Comparison of ENCODE assay signal across 9 mouse cellular contexts in genomic region chr1:133226928-133227327, GRCm38 (mm10).
A peak's percentile ranks its signal among the peaks of the same experiment; 100 is the strongest.
DNase-seq lines count a peak whose midpoint lies in the region; ATAC-seq and TF ChIP-seq lines count a peak whose summit lies in the region.
"Had no signal": no experiment of that assay in that cellular context is flagged by ENCODE, and none has a peak within 500 bp of the region (broad histone marks: within the 10 kb centered on the region; RNA-seq: fewer than 3 reads in every experiment).

No protein-coding gene starts in this region.

- WGBS in forebrain, embryonic 10.5 days, result 27% methylated on average over 9 of the region's 9 CpGs
- 25% methylated on average over 9 of the region's 9 CpGs for whole genome bisulfite sequencing in forebrain, embryonic 11.5 days
- WGBS in heart, adult 2 months, result 30% methylated on average over 9 of the region's 9 CpGs
- WGBS in kidney, adult 2 months, result 30% methylated on average over 9 of the region's 9 CpGs
- 42% methylated on average over 9 of the region's 9 CpGs for WGBS in liver, postnatal 0 days (ENCODE audit: insufficient replicate concordance)

- no peaks in the 10 kb centered on the region for H3K36me3 ChIP-seq in forebrain, embryonic 10.5 days (replicated peaks)
- H3K36me3 ChIP-seq in forebrain, embryonic 11.5 days (ENCODE audit: control insufficient read depth, insufficient read depth, low read length), result no peaks in the 10 kb centered on the region
- H3K36me3 ChIP-seq in heart, adult 2 months (ENCODE audit: control insufficient read depth, insufficient read depth, low read length), result peaks cover 5% of the 10 kb centered on the region; the same call in 1 of the 2 replicates
- no peaks in the 10 kb centered on the region for H3K36me3 ChIP-seq in kidney, adult 2 months (ENCODE audit: control insufficient read depth, insufficient read depth, low read length)
- H3K36me3 ChIP-seq in liver, postnatal 0 days (replicated peaks; ENCODE audit: insufficient read depth, low read length), result no peaks in the 10 kb centered on the region
- H3K36me3 ChIP-seq: liver, embryonic 13.5 days had no signal

- TF ChIP-seq EP300 in heart, adult 2 months (IDR thresholded peaks at IDR 0.05; ENCODE audit: insufficient read depth, low read depth, low read length), result peak; percentile 98
- TF ChIP-seq EP300 in liver, postnatal 0 days (IDR thresholded peaks at IDR 0.05; ENCODE audit: low read depth), result no peak

- no peaks in the 10 kb centered on the region for H3K79me2 ChIP-seq in heart, adult 2 months (replicated peaks; ENCODE audit: control insufficient read depth, insufficient read depth, low read length)

- DNase-seq in forebrain, embryonic 10.5 days (ENCODE audit: extremely low spot score, low spot score), result no peak
- DNase-seq in forebrain, embryonic 11.5 days (ENCODE audit: low spot score), result no peak
- peak; percentile 70 to 78 for DNase-seq in cerebellum, postnatal 14 days
- DNase-seq in heart, adult 2 months, result peak; percentile 74 to 88
- peak; percentile 80 for DNase-seq in kidney, adult 2 months
- no peak for DNase-seq in liver, postnatal 0 days
- peak; percentile 61 for DNase-seq in ovary, postnatal 36 days (ENCODE audit: low spot score)
- no peak for DNase-seq in thymus, postnatal 25 days
- DNase-seq: liver, embryonic 13.5 days had no signal

- intact Hi-C loops in heart, adult 2 months (cut with DNase I), result loop anchor here (2.0 to 5.0 kb wide), 4 partner anchors 26 to 75 kb away; no protein-coding TSS in a partner anchor

- no peaks in the 10 kb centered on the region for H3K9me3 ChIP-seq in forebrain, embryonic 10.5 days
- no peaks in the 10 kb centered on the region for H3K9me3 ChIP-seq in forebrain, embryonic 11.5 days (ENCODE audit: control insufficient read depth, low read length)
- no peaks in the 10 kb centered on the region for H3K9me3 ChIP-seq in liver, postnatal 0 days (ENCODE audit: low read length)
- H3K9me3 ChIP-seq: liver, embryonic 13.5 days had no signal

- peaks cover 54% of the 10 kb centered on the region for H3K27me3 ChIP-seq in forebrain, embryonic 10.5 days (ENCODE audit: poor library complexity, severe bottlenecking)
- no peaks in the 10 kb centered on the region for H3K27me3 ChIP-seq in forebrain, embryonic 11.5 days (ENCODE audit: control insufficient read depth, insufficient read depth, low read length)
- no peaks in the 10 kb centered on the region for H3K27me3 ChIP-seq in heart, adult 2 months (ENCODE audit: control insufficient read depth, insufficient read depth, low read length)
- no peaks in the 10 kb centered on the region for H3K27me3 ChIP-seq in kidney, adult 2 months (replicated peaks; ENCODE audit: control insufficient read depth, insufficient read depth, low read length)
- H3K27me3 ChIP-seq in liver, postnatal 0 days (ENCODE audit: insufficient read depth, low read length), result peaks cover 2% of the 10 kb centered on the region; the same call in 1 of the 2 replicates

- no peak overlapping the region for H3K4me3 ChIP-seq in forebrain, embryonic 10.5 days
- no peak overlapping the region for H3K4me3 ChIP-seq in forebrain, embryonic 11.5 days (ENCODE audit: low read depth, low read length)
- peak overlapping the region; percentile 2; the same call in 1 of the 2 replicates for H3K4me3 ChIP-seq in heart, adult 2 months
- H3K4me3 ChIP-seq in kidney, adult 2 months (ENCODE audit: insufficient read depth, low read depth, low read length), result no peak overlapping the region
- H3K4me3 ChIP-seq in liver, postnatal 0 days (ENCODE audit: low read depth, low read length), result no peak overlapping the region
- H3K4me3 ChIP-seq: liver, embryonic 13.5 days had no signal

- H3K4me2 ChIP-seq in forebrain, embryonic 11.5 days (ENCODE audit: low read depth, low read length, severe bottlenecking), result no peak overlapping the region
- no peak overlapping the region for H3K4me2 ChIP-seq in liver, postnatal 0 days (ENCODE audit: low read depth, low read length)
- H3K4me2 ChIP-seq: liver, embryonic 13.5 days had no signal

- peak; percentile 7; the same call in 1 of the 2 replicates for TF ChIP-seq POLR2A in heart, adult 2 months (IDR thresholded peaks at IDR 0.05; ENCODE audit: insufficient read depth, low read depth, low read length)
- TF ChIP-seq POLR2A in kidney, adult 2 months (IDR thresholded peaks at IDR 0.05; ENCODE audit: low read depth, low read length), result no peak

- ATAC-seq in forebrain, embryonic 11.5 days (replicated peaks; ENCODE audit: low FRiP score), result no peak
- ATAC-seq in liver, postnatal 0 days, result peak; percentile 33; the same call in 1 of the 2 replicates

- no peak for TF ChIP-seq CTCF in heart, adult 2 months (IDR thresholded peaks at IDR 0.05)
- 0 out of 2 replicates have a peak, but pooled peaks have one; percentile 1 for TF ChIP-seq CTCF in kidney, adult 2 months (conservative IDR thresholded peaks at IDR 0.05; ENCODE audit: insufficient read depth, insufficient read length, low read depth, low read length)
- TF ChIP-seq CTCF in liver, postnatal 0 days (IDR thresholded peaks at IDR 0.05; ENCODE audit: low read depth), result no peak

- H3K9ac ChIP-seq in forebrain, embryonic 11.5 days (ENCODE audit: low read length), result no peak overlapping the region
- peak overlapping the region; percentile 37 for H3K9ac ChIP-seq in heart, adult 2 months (ENCODE audit: low read depth, low read length)
- H3K9ac ChIP-seq in liver, postnatal 0 days (replicated peaks), result no peak overlapping the region
- H3K9ac ChIP-seq: liver, embryonic 13.5 days had no signal

- peaks cover 65% of the 10 kb centered on the region for H3K4me1 ChIP-seq in forebrain, embryonic 10.5 days
- peaks cover 18% of the 10 kb centered on the region; the same call in 1 of the 2 replicates for H3K4me1 ChIP-seq in forebrain, embryonic 11.5 days (replicated peaks; ENCODE audit: control insufficient read depth, insufficient read depth, low read length)
- peaks cover 17% of the 10 kb centered on the region for H3K4me1 ChIP-seq in heart, adult 2 months (ENCODE audit: control insufficient read depth, insufficient read depth, low read length)
- peaks cover 36% of the 10 kb centered on the region for H3K4me1 ChIP-seq in kidney, adult 2 months (ENCODE audit: control insufficient read depth, insufficient read depth, low read length)
- H3K4me1 ChIP-seq in liver, postnatal 0 days (ENCODE audit: insufficient read depth), result peaks cover 17% of the 10 kb centered on the region

- peak overlapping the region; percentile 51; the same call in 1 of the 2 replicates for H3K27ac ChIP-seq in forebrain, embryonic 10.5 days
- H3K27ac ChIP-seq in forebrain, embryonic 11.5 days (ENCODE audit: low read depth, low read length), result no peak overlapping the region
- H3K27ac ChIP-seq in heart, adult 2 months, result peak overlapping the region; percentile 88
- H3K27ac ChIP-seq in kidney, adult 2 months (ENCODE audit: insufficient read depth, low read depth, low read length), result no peak overlapping the region
- no peak overlapping the region for H3K27ac ChIP-seq in liver, postnatal 0 days (ENCODE audit: low read depth)
- H3K27ac ChIP-seq: liver, embryonic 13.5 days had no signal

Comparison
In these comparisons a context has a peak if more than half of its experiments do, and no peak if none do; other contexts are left out.
1. H3K27ac ChIP-seq: peak in forebrain, embryonic 10.5 days (single experiment) and heart, adult 2 months (single experiment); none in forebrain, embryonic 11.5 days (single experiment), kidney, adult 2 months (single experiment) and liver, postnatal 0 days (single experiment).
2. DNase-seq: peak in cerebellum, postnatal 14 days (2 of 2), heart, adult 2 months (2 of 2), kidney, adult 2 months (single experiment) and ovary, postnatal 36 days (single experiment); none in forebrain, embryonic 10.5 days (single experiment), forebrain, embryonic 11.5 days (single experiment), liver, postnatal 0 days (single experiment) and thymus, postnatal 25 days (single experiment).